Mouse (Mus musculus) layer of hippocampus, adult 6 months (tissue): ENCODE measurements around the gene Gm3591. TPM values are rescaled to one million over a fixed set of nuclear protein-coding genes. Genes with fewer than 3 reads are reported as not detected.

Experiments used
- long read RNA-seq, 2 experiments: library from polyadenylated mRNA; unstranded; transcript quantifications; one replicate each; pipeline ENCODE4 v2.0.0; 2019 to 2020
- polyA plus RNA-seq: library from polyadenylated mRNA; unstranded; fragments of <200 nt; fragmentation: Nextera tagmentation; gene quantifications from 2 replicates; pipeline ENCODE4 v1.2.3, GENCODE M21; 2021

The Gm3591 gene
- polyA plus RNA-seq, result 0.14 and 0.38 TPM in 2 replicates
- long read RNA-seq, experiment 1, result 0 reads
- long read RNA-seq, experiment 2, partial matches to known transcripts, result 0 of 1 reads
- long read RNA-seq, experiment 2, other reads (novel, unspliced or antisense), result 1 of 1 reads

GRCm38 (mm10) chr14:6412382-6412781 lies at the start of gene Gm3591:
Gm3591 (minus strand) TSS chr14:6412482.

GRCm38 (mm10) chr14:6444511-6444910 lies 32.2 kb upstream of the Gm3591 start, which contains the start of gene Gm3594:
Gm3594 (minus strand) TSS chr14:6444611.

GRCm38 (mm10) chr14:6390219-6390618 lies 22.1 kb downstream of the Gm3591 start, which contains the start of gene Gm16440:
Gm16440 (minus strand) TSS chr14:6390319.

Other genes with a start within 250 kb of the Gm3591 start
- gene Gm21560, start 193.2 kb downstream of the Gm3591 start, polyA plus RNA-seq, result not detected in 2 replicates
- 0.33 and 0.77 TPM in 2 replicates for gene Gm3411, start 125.2 kb downstream of the Gm3591 start, polyA plus RNA-seq
- not detected in 2 replicates for gene Gm21103, start 107.6 kb downstream of the Gm3591 start, polyA plus RNA-seq
- gene Gm3618, start 68.8 kb downstream of the Gm3591 start, polyA plus RNA-seq, result not detected in 2 replicates
- not detected in 2 replicates for gene Gm16440, start 22.2 kb downstream of the Gm3591 start, polyA plus RNA-seq
- not detected in 2 replicates for gene Gm3594, start 32.1 kb upstream of the Gm3591 start, polyA plus RNA-seq
- gene Gm8356, start 124.8 kb upstream of the Gm3591 start, polyA plus RNA-seq, result not detected in 2 replicates
- not detected in 2 replicates for gene Gm3629, start 178.1 kb upstream of the Gm3591 start, polyA plus RNA-seq
- not detected in 2 replicates for gene Gm3460, start 209.9 kb upstream of the Gm3591 start, polyA plus RNA-seq